Comparison of ENCODE assay signal across 9 mouse cellular contexts in the genomic region with DNA sequence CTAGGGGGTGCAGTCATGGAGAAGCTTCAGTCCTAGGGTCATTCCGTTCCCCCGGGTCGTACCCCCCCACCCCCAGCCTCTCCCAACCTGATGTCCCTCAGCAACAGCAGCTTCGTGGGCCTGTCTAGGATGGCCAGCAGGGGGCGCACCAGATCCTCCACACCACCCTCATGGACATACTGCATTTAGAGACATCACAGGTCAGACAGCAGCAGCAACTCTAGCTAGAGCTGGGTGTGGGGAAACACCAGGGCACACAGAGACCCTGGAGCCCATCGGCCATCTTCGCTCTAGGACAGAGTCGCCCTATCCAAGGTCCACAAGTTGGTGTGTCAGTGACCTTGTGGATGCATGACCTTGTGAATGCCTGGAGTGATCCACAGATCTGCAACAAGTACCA. TPM values are rescaled to one million over a fixed set of nuclear protein-coding genes. Genes with fewer than 3 reads are reported as not detected.
DNase-seq lines count a peak whose midpoint lies in the region; ATAC-seq lines count a peak whose summit lies in the region.
"Had no signal": no experiment of that assay in that cellular context is flagged by ENCODE, and none has a peak within 500 bp of the region (broad histone marks: within the 10 kb centered on the region; RNA-seq: fewer than 3 reads in every experiment).

No protein-coding gene starts in this region.

- peaks cover 19% of the 10 kb centered on the region for H3K36me3 ChIP-seq in liver, embryonic 13.5 days
- H3K36me3 ChIP-seq in neural tube, embryonic 11.5 days (ENCODE audit: control insufficient read depth, insufficient read depth, low read length) = peaks cover 15% of the 10 kb centered on the region

- H3K4me2 ChIP-seq in liver, embryonic 13.5 days = peak overlapping the region; percentile 54
- H3K4me2 ChIP-seq in neural tube, embryonic 11.5 days (ENCODE audit: low read depth) = no peak overlapping the region

- intact Hi-C loops in heart, postnatal 36 days (cut with DNase I) = loop anchor here (10.0 kb wide), 1 partner anchor 445 kb away; no protein-coding TSS in a partner anchor

- no peaks in the 10 kb centered on the region for H3K27me3 ChIP-seq in liver, embryonic 13.5 days
- no peaks in the 10 kb centered on the region for H3K27me3 ChIP-seq in neural tube, embryonic 11.5 days (ENCODE audit: control insufficient read depth, insufficient read depth, low read length)

- no peaks in the 10 kb centered on the region for H3K9me3 ChIP-seq in liver, embryonic 13.5 days (replicated peaks)
- H3K9me3 ChIP-seq in neural tube, embryonic 11.5 days (ENCODE audit: control insufficient read depth, low read length) = no peaks in the 10 kb centered on the region

- DNase-seq in right cerebral cortex, postnatal 4 days = peak; percentile 68
- no peak for DNase-seq in right cerebral cortex, postnatal 25 days
- DNase-seq in ZHBTc4 (ENCODE audit: low read depth, low spot score) = peak; percentile 83
- DNase-seq in embryo, embryonic 10 days (ENCODE audit: low spot score) = peak; percentile 75
- DNase-seq in heart, postnatal 36 days = peak; percentile 69 to 75
- no peak for DNase-seq in liver, embryonic 13.5 days
- peak; percentile 64 for DNase-seq in neural tube, embryonic 11.5 days (ENCODE audit: low spot score)
- DNase-seq in MN1 (ENCODE audit: low spot score) = no peak

- no peak overlapping the region for H3K4me3 ChIP-seq in liver, embryonic 13.5 days (replicated peaks)
- no peak overlapping the region for H3K4me3 ChIP-seq in neural tube, embryonic 11.5 days (ENCODE audit: low read depth, low read length)

- H3K9ac ChIP-seq in liver, embryonic 13.5 days = no peak overlapping the region
- no peak overlapping the region for H3K9ac ChIP-seq in neural tube, embryonic 11.5 days (ENCODE audit: low read length)

- peaks cover 17% of the 10 kb centered on the region for H3K4me1 ChIP-seq in liver, embryonic 13.5 days (replicated peaks)
- H3K4me1 ChIP-seq in neural tube, embryonic 11.5 days (ENCODE audit: control insufficient read depth, insufficient read depth, low read length) = peaks cover 5% of the 10 kb centered on the region

- ATAC-seq in liver, embryonic 13.5 days (ENCODE audit: low read depth) = 0 out of 2 replicates have a peak, but pooled peaks have one; percentile 27
- no peak for ATAC-seq in neural tube, embryonic 11.5 days (ENCODE audit: insufficient read depth, low FRiP score, low TSS enrichment)

- WGBS in liver, embryonic 13.5 days (ENCODE audit: insufficient replicate concordance) = 16% methylated on average over 8 of the region's 8 CpGs
- WGBS in neural tube, embryonic 11.5 days = 32% methylated on average over 8 of the region's 8 CpGs

- H3K27ac ChIP-seq in liver, embryonic 13.5 days = no peak overlapping the region
- H3K27ac ChIP-seq in neural tube, embryonic 11.5 days (ENCODE audit: low read depth, low read length) = no peak overlapping the region

RNA-seq across cellular contexts. Expression of a gene that starts 15.4 kb away (rescaled TPM):
- total RNA-seq in heart, postnatal 36 days (2021) = under 1 TPM; 0.11 to 0.19 TPM
- not detected in 2 replicates for polyA plus RNA-seq in liver, embryonic 13.5 days (2015; fragmentation: Nextera tagmentation; extraction: Ambion mirVana)
- 0.57 and 0.81 TPM in 2 replicates for polyA plus RNA-seq in neural tube, embryonic 11.5 days (2014; fragmentation: Nextera tagmentation; extraction: Ambion mirVana)
- total RNA-seq: heart, adult 18-20 months had no signal

RNA-seq across cellular contexts. Expression of a gene that starts 15.9 kb away (rescaled TPM):
- total RNA-seq in heart, postnatal 36 days (2021) = 10 to 100 TPM; 61.0 to 69.7 TPM
- 6.9 and 8.3 TPM in 2 replicates for polyA plus RNA-seq in liver, embryonic 13.5 days (2015; fragmentation: Nextera tagmentation; extraction: Ambion mirVana)
- polyA plus RNA-seq in neural tube, embryonic 11.5 days (2014; fragmentation: Nextera tagmentation; extraction: Ambion mirVana) = 52.8 and 57.5 TPM in 2 replicates

RNA-seq across cellular contexts. Expression of a gene that starts 17.2 kb away (rescaled TPM):
- total RNA-seq in heart, postnatal 36 days (2021) = 10 to 100 TPM; 11.6 to 14.2 TPM
- polyA plus RNA-seq in liver, embryonic 13.5 days (2015; fragmentation: Nextera tagmentation; extraction: Ambion mirVana) = 2.4 and 2.9 TPM in 2 replicates
- 23.3 and 24.0 TPM in 2 replicates for polyA plus RNA-seq in neural tube, embryonic 11.5 days (2014; fragmentation: Nextera tagmentation; extraction: Ambion mirVana)

RNA-seq across cellular contexts. Expression of a gene that starts 23.9 kb away (rescaled TPM):
- 10 to 100 TPM; 48.6 to 52.3 TPM for total RNA-seq in heart, postnatal 36 days (2021)
- 40.2 and 42.4 TPM in 2 replicates for polyA plus RNA-seq in liver, embryonic 13.5 days (2015; fragmentation: Nextera tagmentation; extraction: Ambion mirVana)
- polyA plus RNA-seq in neural tube, embryonic 11.5 days (2014; fragmentation: Nextera tagmentation; extraction: Ambion mirVana) = 65.3 and 80.6 TPM in 2 replicates

RNA-seq across cellular contexts. Expression of a gene that starts 24.6 kb away (rescaled TPM):
- total RNA-seq in heart, postnatal 36 days (2021) = 10 to 100 TPM; 29.8 to 30.2 TPM
- 13.2 and 14.3 TPM in 2 replicates for polyA plus RNA-seq in liver, embryonic 13.5 days (2015; fragmentation: Nextera tagmentation; extraction: Ambion mirVana)
- 16.0 and 16.5 TPM in 2 replicates for polyA plus RNA-seq in neural tube, embryonic 11.5 days (2014; fragmentation: Nextera tagmentation; extraction: Ambion mirVana)

Comparison
In these comparisons a context has a peak if more than half of its experiments do, and no peak if none do; other contexts are left out.
1. DNase-seq: peak in right cerebral cortex, postnatal 4 days (single experiment), ZHBTc4 (single experiment), embryo, embryonic 10 days (single experiment), heart, postnatal 36 days (2 of 2) and neural tube, embryonic 11.5 days (single experiment); none in right cerebral cortex, postnatal 25 days (single experiment), liver, embryonic 13.5 days (single experiment) and MN1 (single experiment).